Mouse (Mus musculus) brain, embryonic 18.5 days (tissue): Measurements from ENCODE around the gene Agtr1a.

Experiments used
- DNase-seq: peaks from one replicate; pipeline ENCODE4 v3.0.0-alpha.2; 2012; ENCODE audit warnings: low read depth, low spot score

Gene Agtr1a

DNA sequence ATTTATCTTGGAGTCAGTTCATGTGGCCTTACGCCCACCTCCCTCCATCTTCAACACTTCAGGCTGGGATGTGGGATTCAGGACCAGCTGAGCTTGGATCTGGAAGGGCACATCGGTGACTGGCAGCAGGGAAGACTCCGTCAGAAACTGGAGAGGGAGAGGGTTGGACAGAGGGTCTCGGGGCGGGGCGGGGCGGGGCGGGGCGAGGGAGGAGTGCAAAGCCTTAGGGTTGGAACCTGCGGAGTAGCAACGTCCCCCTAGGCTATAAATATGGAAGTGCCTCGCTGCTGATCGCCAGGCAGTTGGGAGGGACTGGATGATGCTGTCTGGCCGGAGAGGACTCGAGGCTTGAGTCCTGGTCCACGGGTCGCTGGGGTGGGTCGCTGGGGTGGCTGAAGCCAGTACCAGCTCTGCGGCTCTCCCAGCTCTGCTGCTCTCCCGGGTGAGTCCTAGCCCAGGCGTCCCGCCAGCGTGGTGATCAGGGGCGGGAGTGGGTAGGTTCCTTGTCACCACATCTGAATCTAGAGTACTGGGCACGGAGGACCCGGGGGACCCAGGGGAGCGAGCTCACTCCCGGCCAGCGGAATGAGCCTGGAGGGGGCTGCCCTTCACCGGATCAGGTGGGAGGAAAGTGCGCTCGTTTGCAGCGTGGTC lies at the start of gene Agtr1a:
Agtr1a (plus strand) TSS at position 294 of the 654 bp plus-strand sequence.
- DNase-seq, result no peak

GRCm38 (mm10) chr13:30310221-30310620 lies 26.0 kb upstream of the Agtr1a start:
- no peak for DNase-seq

DNA sequence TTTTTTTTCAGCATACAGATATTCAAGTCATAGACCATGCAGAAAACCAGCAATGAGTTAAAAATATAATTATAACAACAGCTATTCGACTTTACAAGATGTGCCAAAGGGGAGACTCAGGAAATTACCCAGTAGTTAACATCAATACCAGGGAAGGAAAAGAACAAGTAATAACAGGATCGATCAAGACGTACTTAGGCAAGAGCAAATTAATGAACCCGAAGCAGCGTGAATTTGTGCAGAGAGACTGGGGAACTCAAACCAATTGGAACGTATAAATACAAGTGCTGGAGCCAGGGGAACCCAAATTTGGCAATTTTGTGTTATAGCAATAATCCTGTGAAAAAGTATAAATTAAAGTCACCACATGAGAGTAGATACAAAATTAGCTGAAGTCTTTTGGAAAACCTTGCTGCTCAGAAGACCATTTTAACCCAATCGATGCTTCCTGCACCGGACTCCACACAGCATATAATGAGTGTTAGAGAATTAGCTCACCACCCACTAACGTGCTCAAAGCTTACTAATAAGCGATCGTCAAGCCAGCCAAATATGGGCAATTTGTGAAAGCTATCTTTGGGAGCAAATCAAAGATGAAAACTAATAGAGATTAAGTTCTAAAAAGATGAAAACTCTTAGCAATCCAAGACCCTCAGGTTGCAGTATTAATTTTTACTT lies 11.4 kb upstream of the Agtr1a start:
- no peak for DNase-seq

- DNase-seq, result no peak
Measured at GRCm38 (mm10) chr13:30331061-30331460, 5.2 kb upstream of the Agtr1a start.

DNA sequence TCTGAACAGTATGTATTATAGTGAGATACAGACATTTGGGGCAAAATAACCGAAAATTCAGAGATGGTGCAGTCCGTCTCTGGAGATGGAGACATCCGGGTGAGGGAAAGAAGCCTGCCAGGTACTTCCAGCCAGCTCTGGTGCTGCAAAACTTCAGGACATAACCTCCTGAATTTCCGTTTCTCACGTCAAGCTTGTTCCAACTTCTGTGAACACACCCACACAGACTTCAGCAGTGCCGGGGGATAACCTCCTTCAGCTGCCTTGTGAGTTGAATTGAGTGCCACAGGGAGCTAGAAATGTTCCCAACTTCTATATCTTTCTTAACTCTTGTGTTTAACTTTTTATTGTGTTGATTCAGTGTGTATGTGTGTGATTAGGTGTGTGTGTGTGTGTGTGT lies 4.4 kb upstream of the Agtr1a start:
- no peak for DNase-seq

DNA sequence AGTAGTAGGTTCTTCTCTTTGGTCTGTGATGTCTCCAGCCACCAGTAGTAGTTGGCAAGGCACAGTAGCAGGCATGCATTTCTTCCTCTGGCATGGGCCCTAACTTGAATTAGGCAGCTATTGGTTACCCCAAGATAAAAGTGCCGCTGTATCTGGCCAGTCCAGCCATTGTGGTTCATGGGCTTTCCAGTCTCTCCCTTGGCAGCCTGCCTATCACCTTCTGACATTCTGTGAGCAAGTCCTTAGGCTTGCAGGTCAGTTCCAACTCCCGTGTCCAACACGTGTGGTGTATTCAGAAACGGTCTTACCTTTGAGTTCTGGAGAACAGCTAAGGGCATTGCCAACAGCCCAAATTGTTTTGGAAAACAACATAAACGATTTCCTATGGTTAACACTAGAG lies 3.7 kb upstream of the Agtr1a start:
- DNase-seq, result no peak

- no peak for DNase-seq
Measured at GRCm38 (mm10) chr13:30334667-30335066, 1.6 kb upstream of the Agtr1a start.

- DNase-seq, result no peak
Measured at GRCm38 (mm10) chr13:30336913-30337312, 672 bp downstream of the Agtr1a start.

DNA sequence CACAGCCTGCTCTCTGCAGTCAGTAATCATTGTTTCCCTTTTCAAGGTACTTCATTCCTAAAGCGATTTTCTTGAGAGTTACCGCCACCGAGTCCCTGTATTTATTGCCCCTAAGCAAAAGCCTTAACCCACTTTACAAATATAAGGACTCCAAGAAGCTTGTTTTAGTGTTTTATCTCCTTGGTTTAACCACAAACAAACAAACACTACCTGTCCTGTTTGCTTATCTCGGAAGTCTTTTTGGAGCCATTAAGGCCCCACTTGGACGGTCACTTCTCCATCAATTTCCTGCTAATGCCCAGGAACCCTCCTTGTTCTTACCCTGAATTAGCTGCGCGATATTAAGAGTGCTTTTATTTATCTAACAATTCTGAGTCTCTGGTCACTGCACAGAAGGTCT lies 1.4 kb downstream of the Agtr1a start:
- no peak for DNase-seq

- no peak for DNase-seq
Measured at GRCm38 (mm10) chr13:30338576-30338975, 2.3 kb downstream of the Agtr1a start.

- no peak for DNase-seq
Measured at GRCm38 (mm10) chr13:30339927-30340326, 3.7 kb downstream of the Agtr1a start.

GRCm38 (mm10) chr13:30341987-30342898 lies 6.0 kb downstream of the Agtr1a start:
- DNase-seq, result no peak

DNA sequence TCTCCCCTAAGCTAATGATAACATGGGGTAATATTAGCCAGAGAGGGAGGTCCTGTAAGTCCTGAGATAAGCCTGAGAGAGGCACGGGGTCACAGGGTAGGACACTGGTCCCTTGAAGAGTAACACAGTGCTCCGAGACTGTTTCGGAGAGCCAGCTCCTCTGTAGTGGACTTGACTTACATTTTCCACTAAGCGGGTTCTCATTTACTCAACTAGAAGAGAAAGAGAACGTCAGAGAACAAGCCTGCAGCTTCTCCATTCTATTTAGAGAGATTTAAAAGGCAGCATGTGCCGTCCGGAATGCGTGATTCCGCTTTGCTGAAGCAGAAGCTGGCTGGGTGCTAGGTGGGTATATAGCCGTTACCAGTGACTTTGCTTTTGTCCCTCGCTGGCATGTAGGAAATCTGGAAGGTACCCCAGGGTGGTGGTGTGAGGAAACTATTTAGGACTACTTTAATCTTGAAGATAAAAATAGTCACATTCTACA lies 9.2 kb downstream of the Agtr1a start:
- DNase-seq, result no peak

DNA sequence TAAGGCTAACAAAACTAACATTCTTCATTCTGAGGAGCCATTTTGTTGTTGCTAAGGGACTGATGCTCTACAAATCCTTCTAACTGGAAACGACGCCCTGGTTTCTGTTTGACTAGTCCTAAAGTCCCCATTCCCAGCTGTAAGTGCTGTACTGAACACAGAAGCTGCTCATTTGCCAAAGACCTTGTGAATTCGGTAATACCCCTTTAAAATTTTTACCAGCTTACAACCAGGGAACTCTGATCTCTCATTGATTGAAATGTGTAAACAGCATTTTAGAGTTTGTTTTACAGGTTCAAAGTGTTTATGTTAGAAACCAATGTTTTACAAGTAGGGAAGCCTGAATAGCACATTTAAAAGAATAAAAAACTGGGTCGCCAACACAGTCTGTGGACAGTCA lies 10.6 kb downstream of the Agtr1a start:
- DNase-seq, result no peak

- DNase-seq, result no peak
Measured at GRCm38 (mm10) chr13:30348306-30348705, 12.1 kb downstream of the Agtr1a start.

- DNase-seq, result no peak
Measured at GRCm38 (mm10) chr13:30351966-30352365, 15.7 kb downstream of the Agtr1a start.

DNA sequence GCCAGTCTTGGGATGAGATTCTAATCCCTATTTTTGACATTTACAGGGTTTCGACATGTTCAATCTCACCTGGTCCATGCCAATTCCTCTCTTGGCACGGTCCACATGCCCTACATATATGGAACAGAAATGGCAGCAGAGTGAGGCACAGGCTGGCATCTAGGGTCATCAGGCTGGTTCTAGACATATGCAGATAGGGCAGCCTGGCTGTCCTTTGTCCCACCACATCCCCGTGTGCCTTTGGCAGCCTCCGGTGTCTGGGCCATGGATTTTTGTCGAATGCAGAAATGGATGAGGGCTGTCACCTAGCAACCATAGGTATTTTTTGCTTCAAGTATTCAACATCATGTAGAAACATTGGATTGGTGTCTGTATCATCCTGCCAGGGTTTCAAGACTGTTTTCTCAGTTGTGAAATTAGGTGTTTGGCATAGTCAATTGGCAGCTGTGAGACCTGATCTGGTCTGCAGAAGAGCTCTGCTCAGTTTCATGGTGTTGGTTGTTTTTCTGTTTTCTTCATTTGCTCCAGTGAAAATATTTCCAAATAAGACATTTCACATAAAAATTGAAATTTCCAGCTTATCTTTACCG lies 18.8 kb downstream of the Agtr1a start:
- no peak for DNase-seq

DNA sequence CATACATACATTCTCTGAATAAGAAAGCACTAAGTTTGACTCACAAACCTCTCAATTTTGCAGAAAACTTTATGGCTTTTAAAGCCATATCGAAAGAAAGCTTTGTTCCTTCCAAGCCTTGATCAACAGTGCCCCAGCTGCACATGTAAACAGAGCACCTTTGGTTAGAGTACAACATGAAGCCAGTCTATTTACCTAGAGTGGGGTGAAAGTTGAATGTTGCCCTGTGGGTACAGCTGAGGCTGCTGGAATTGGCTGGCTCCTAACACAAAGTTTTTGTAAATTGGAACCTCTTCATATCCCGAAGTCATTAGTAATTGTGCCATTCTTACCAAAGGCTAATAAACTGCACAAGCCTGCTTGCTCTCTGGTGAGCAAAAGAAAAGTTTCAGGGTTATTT lies 19.7 kb downstream of the Agtr1a start:
- no peak for DNase-seq

DNA sequence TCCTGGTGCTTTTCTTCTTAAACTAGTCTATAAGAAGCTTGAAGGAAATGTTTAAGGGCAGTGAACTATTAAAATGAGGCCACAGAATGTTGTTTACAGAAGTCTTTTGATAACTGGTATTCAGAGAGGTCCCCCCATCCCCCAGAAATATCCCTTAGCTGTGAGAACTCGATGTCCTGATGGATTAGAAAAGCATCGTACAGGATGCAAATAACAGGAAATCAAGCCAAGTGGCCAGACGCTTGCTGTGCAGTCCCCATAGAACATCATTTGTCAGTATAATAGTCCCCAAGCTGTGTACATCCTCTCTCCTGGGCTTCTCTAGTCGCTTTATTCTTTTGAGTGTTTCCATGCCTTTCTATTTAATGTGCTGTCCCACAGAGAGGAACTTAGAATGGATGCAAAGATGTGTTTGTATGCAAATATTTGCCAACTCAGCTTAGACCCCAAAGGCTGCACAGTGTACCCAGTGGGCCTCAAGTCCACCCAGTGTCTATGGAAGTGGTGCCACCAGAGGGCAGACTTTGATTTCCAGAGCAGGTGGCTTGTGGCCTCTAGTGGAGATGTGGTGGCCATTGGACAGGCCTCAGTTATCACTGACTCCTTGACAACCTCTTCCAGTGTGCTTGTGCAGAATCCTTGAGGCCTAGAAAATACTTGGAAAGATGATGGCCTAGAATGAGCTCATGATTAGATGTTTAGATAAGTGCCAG lies 22.4 kb downstream of the Agtr1a start:
- DNase-seq, result no peak

DNA sequence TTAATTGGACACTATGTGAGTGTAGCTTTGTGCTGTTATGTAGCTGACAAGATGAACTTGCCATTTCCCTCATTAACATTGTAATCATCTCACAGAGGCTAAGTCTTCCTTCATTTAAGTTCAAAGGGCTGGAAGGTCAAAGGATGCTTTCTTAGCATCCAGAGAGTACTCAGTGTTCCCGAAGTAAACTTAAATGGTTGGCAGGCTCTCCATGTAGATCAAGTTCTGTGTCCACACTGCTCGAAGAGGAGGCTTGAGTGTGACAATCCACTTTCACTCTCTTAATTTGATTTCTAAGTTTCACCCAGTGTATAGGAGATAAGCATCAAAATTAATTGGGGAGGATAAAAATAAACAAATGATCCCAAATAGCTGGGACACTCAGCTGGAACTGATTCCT lies 23.6 kb downstream of the Agtr1a start:
- DNase-seq, result no peak

- no peak for DNase-seq
Measured at GRCm38 (mm10) chr13:30361002-30361401, 24.8 kb downstream of the Agtr1a start.
